Mouse (Mus musculus): ENCODE results near the gene Bbc3. TPM values are rescaled to one million over a fixed set of nuclear protein-coding genes. Genes with fewer than 3 reads are reported as not detected.

Bbc3 gene
- total and polyA plus RNA-seq, 3 experiments, result 9.0 to 209 (median 10.2) TPM

DNA sequence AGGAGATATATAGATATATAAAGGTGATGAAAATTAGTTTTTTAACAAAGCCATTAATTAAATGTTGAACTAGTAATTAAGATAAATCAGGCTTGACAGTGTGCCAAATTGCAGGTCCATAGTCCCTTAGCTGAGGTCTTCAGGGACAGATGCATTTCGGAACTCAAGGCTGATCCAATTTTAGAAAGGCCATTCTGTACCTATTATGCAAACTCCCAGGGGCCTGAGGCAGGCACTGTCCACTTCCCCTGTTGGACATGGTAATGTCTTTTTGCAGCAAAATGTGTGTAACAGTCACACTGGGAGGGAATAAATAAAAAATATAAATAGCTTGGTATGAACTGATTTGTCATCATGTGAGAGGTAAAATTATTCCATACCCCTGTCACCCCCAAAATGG, 37.1 kb upstream of the Bbc3 start:
- Histone ChIP-seq H3K4me1 (ENCODE audit: insufficient read depth, low read depth, low read length) (peaks cover 50% of the 10 kb centered on the region), H3K27me3 (ENCODE audit: insufficient read depth, low read length) (no peaks in the 10 kb centered on the region), H3K9me3 (replicated peaks) (no peaks in the 10 kb centered on the region), H3K4me3 (ENCODE audit: low read depth, low read length) (no peak overlapping the region), H3K36me3 (replicated peaks) (peaks cover 62% of the 10 kb centered on the region)
- no peak for TF ChIP-seq TAL1 (conservative IDR thresholded peaks at IDR 0.05; ENCODE audit: low read depth, low read length)
- no peak for TF ChIP-seq POLR2AphosphoS5 (IDR thresholded peaks at IDR 0.05; ENCODE audit: insufficient replicate concordance, low read depth, low read length)
- TF ChIP-seq GATA1 (IDR thresholded peaks at IDR 0.05; ENCODE audit: borderline replicate concordance, low read length), result no peak
- no peak for TF ChIP-seq CTCF (IDR thresholded peaks at IDR 0.05; ENCODE audit: low read depth, low read length)
- TF ChIP-seq GATA2 (IDR thresholded peaks at IDR 0.05; ENCODE audit: borderline replicate concordance, low read depth, low read length), result no peak
- DNase-seq (ENCODE audit: low spot score) (no peak), ATAC-seq (ENCODE audit: extremely low read depth, insufficient number of reproducible peaks, low FRiP score, poor library complexity, severe bottlenecking) (no peak)

DNA sequence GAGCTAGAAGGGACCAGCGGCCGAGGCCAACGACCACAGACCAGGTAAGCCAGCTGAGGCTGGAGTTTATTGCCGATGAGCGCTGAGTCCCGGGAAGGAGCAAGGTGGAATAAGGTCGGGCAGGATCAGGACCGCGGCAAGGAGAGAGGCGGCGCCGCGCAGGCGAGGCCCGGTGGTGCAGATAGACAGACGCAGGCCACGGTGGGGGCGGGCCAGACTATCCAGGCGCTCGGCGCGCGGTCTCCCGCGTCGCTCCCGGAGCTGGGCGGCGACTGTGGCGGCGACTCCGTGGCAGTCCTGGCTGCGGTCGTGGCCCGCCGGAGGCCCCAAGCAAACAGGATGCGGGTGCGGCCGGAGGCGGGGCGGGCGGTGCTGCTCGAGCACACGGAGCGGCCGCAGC, 35.5 kb upstream of the Bbc3 start:
- Histone ChIP-seq H3K36me3 (replicated peaks) (peaks cover 75% of the 10 kb centered on the region), H3K27me3 (ENCODE audit: insufficient read depth, low read length) (no peaks in the 10 kb centered on the region), H3K4me1 (ENCODE audit: insufficient read depth, low read depth, low read length) (peaks cover 66% of the 10 kb centered on the region), H3K4me3 (ENCODE audit: low read depth, low read length) (peak overlapping the region; percentile 83), H3K9me3 (replicated peaks) (no peaks in the 10 kb centered on the region)
- ATAC-seq (ENCODE audit: extremely low read depth, insufficient number of reproducible peaks, low FRiP score, poor library complexity, severe bottlenecking) (no peak), DNase-seq (ENCODE audit: low spot score) (peak; percentile 72)
- TF ChIP-seq POLR2AphosphoS5 (IDR thresholded peaks at IDR 0.05; ENCODE audit: insufficient replicate concordance, low read depth, low read length), result no peak
- TF ChIP-seq GATA2 (IDR thresholded peaks at IDR 0.05; ENCODE audit: borderline replicate concordance, low read depth, low read length), result no peak
- TF ChIP-seq TAL1 (conservative IDR thresholded peaks at IDR 0.05; ENCODE audit: low read depth, low read length), result no peak
- TF ChIP-seq GATA1 (IDR thresholded peaks at IDR 0.05; ENCODE audit: borderline replicate concordance, low read length), result no peak
- TF ChIP-seq CTCF (IDR thresholded peaks at IDR 0.05; ENCODE audit: low read depth, low read length), result no peak

DNA sequence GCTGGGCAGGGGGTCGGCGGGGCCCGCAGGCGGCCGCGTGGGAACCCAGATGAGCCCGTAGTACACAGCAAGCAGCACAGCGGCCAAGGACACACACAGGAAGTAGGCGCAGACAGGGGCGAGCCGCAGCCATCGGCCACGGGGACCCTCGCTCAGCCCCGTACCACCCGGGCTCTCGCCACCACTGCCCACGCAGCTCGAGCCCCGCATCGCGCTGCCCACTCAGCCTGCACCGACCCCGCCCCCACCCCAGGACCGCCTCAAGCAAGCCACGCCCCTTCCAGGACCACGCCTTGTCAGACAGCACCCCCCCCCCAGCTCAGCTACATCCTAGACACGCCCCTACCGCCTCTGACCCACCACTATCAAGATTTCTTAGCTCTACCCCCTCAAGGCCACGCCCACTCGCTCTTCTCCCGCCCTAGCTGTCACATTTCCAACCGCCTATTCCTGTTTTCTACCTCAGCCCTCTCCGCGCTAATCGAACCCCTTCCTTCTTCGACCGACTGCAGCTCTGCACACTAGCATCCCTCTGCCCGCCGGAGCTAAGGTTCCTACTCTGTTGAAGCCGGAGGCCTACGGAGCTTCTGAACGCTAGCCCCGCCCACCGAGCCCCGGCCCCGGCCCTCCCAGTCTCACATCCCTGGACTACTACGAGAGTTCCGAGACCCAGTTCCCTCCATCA, 35.0 kb upstream of the Bbc3 start, which contains the start of gene Inafm1:
TSS of gene Inafm1 (minus strand) at position 537 of the 685 bp plus-strand sequence.
- no peak for TF ChIP-seq GATA1 (IDR thresholded peaks at IDR 0.05; ENCODE audit: borderline replicate concordance, low read length)
- no peak for TF ChIP-seq TAL1 (conservative IDR thresholded peaks at IDR 0.05; ENCODE audit: low read depth, low read length)
- TF ChIP-seq POLR2AphosphoS5 (IDR thresholded peaks at IDR 0.05; ENCODE audit: insufficient replicate concordance, low read depth, low read length), result no peak
- TF ChIP-seq CTCF (IDR thresholded peaks at IDR 0.05; ENCODE audit: low read depth, low read length), result no peak
- no peak for TF ChIP-seq GATA2 (IDR thresholded peaks at IDR 0.05; ENCODE audit: borderline replicate concordance, low read depth, low read length)
- Histone ChIP-seq H3K4me1 (ENCODE audit: insufficient read depth, low read depth, low read length) (peaks cover 71% of the 10 kb centered on the region), H3K36me3 (replicated peaks) (peaks cover 77% of the 10 kb centered on the region), H3K4me3 (ENCODE audit: low read depth, low read length) (peak within 1 kb of the TSS; percentile 83), H3K9me3 (replicated peaks) (no peaks in the 10 kb centered on the region), H3K27me3 (ENCODE audit: insufficient read depth, low read length) (no peaks in the 10 kb centered on the region)
- peak; percentile 86 for DNase-seq (ENCODE audit: low spot score)
- ATAC-seq (ENCODE audit: extremely low read depth, insufficient number of reproducible peaks, low FRiP score, poor library complexity, severe bottlenecking), result peak; percentile 62

DNA sequence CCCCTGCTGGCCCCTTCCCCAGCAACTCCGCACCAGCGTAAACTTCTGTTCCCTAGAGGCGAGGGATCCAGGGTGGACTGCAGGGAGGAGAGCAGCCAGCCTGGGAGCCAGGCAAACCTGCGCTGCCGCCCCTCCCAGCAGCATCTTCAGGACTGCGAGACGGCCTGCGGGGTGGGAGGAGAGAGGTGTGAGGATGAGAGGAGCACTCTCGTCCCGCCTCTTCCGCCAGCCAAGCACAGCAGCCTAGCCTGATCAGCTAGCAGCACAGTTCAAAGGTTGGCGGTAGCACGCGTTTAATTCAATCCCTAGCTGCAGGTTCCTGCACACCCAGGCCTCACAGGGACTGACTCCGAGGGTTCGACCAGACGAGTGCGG, 34.4 kb upstream of the Bbc3 start:
- H3K36me3 ChIP-seq (replicated peaks), result peaks cover 77% of the 10 kb centered on the region
- peak; percentile 69 for DNase-seq (ENCODE audit: low spot score)

DNA sequence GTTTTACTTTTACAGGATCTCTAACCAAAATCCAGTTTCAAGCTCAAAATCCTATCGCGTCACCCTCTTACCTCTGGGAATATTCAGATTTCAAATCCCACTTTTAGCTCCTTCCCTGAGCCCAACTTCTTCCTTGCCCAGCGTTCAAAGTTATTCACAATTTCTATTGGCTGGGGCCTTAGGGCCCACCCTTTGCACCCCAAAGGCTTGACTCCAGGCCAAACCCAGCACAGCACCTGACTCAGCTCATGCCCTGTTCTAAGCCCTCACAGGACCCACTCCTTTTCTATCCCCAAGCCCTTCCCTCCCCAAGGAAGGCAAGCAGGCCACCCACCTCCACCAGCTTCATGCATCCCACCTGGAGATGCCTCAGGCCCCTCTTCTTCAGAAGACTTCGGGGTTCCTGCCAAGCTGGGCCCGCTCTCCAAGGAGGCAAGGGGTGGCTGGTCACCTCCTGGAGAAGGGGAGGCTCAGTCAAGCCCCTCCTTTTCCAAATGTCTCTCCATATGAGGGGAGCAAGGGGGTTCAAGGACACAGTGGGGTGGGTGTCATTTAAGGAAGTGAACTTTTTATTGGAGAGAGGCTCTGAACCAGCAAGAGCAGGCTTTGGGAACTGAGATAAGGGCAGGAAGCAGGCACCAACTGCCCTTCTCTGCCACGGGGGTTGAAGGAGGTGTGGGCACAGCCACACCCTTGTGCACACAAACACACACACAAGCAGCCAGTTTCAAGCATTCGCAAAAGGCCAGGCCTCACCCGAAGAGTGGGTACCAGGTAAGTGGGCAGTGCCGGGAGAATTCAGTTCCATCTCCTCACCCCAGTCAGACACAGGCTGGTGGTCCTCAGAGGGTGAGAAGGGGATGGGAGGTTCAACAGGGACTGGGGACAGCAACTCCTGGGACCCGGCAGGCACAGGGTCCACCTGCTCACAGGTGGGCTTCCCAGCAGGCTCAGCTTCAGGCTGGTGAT, 33.0 kb upstream of the Bbc3 start:
- TF ChIP-seq GATA2 (IDR thresholded peaks at IDR 0.05; ENCODE audit: borderline replicate concordance, low read depth, low read length), result no peak
- TF ChIP-seq GATA1 (IDR thresholded peaks at IDR 0.05; ENCODE audit: borderline replicate concordance, low read length), result no peak
- TF ChIP-seq CTCF (IDR thresholded peaks at IDR 0.05; ENCODE audit: low read depth, low read length), result no peak
- no peak for TF ChIP-seq POLR2AphosphoS5 (IDR thresholded peaks at IDR 0.05; ENCODE audit: insufficient replicate concordance, low read depth, low read length)
- TF ChIP-seq TAL1 (conservative IDR thresholded peaks at IDR 0.05; ENCODE audit: low read depth, low read length), result no peak; the same call in 1 of the 2 replicates
- peak; percentile 62 for ATAC-seq (ENCODE audit: extremely low read depth, insufficient number of reproducible peaks, low FRiP score, poor library complexity, severe bottlenecking)
- DNase-seq (ENCODE audit: low spot score), result peak; percentile 63
- H3K4me1 ChIP-seq (ENCODE audit: insufficient read depth, low read depth, low read length), result peaks cover 76% of the 10 kb centered on the region
- no peaks in the 10 kb centered on the region for H3K9me3 ChIP-seq (replicated peaks)
- no peaks in the 10 kb centered on the region for H3K27me3 ChIP-seq (ENCODE audit: insufficient read depth, low read length)
- H3K36me3 ChIP-seq (replicated peaks), result peaks cover 82% of the 10 kb centered on the region
- peak overlapping the region; percentile 83 for H3K4me3 ChIP-seq (ENCODE audit: low read depth, low read length)

More for the DNA sequence above, 34.4 kb upstream of the Bbc3 start:
- peak; percentile 38 for ATAC-seq (ENCODE audit: extremely low read depth, insufficient number of reproducible peaks, low FRiP score, poor library complexity, severe bottlenecking)
- TF ChIP-seq GATA1 (IDR thresholded peaks at IDR 0.05; ENCODE audit: borderline replicate concordance, low read length) (no peak), TAL1 (conservative IDR thresholded peaks at IDR 0.05; ENCODE audit: low read depth, low read length) (no peak), GATA2 (IDR thresholded peaks at IDR 0.05; ENCODE audit: borderline replicate concordance, low read depth, low read length) (no peak), CTCF (IDR thresholded peaks at IDR 0.05; ENCODE audit: low read depth, low read length) (no peak), POLR2AphosphoS5 (IDR thresholded peaks at IDR 0.05; ENCODE audit: insufficient replicate concordance, low read depth, low read length) (no peak)
- H3K27me3 ChIP-seq (ENCODE audit: insufficient read depth, low read length), result no peaks in the 10 kb centered on the region
- peaks cover 75% of the 10 kb centered on the region for H3K4me1 ChIP-seq (ENCODE audit: insufficient read depth, low read depth, low read length)
- peak overlapping the region; percentile 83 for H3K4me3 ChIP-seq (ENCODE audit: low read depth, low read length)
- H3K9me3 ChIP-seq (replicated peaks), result no peaks in the 10 kb centered on the region

DNA sequence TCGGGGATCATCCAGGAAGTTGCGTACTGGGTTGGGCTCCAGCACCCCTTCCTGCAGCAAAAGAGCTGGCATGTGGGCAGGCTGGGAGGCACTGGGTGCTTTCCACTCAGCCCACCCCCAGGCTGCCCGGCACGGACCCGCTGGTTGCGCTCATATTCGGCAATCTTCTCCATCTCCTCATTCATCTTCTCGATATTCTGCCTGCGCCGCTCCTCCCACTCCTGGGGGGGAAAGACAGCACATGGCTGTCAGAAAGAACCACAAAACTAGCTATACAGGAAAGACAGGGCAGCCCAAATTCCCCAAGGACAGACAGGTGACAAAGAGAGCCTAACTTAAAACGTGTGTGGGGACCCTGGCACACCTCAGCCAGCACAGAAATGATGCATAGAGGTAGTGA, 27.5 kb upstream of the Bbc3 start:
- ATAC-seq (ENCODE audit: extremely low read depth, insufficient number of reproducible peaks, low FRiP score, poor library complexity, severe bottlenecking), result no peak
- H3K36me3 ChIP-seq (replicated peaks), result peaks cover 89% of the 10 kb centered on the region
- H3K4me3 ChIP-seq (ENCODE audit: low read depth, low read length), result no peak overlapping the region
- no peaks in the 10 kb centered on the region for H3K27me3 ChIP-seq (ENCODE audit: insufficient read depth, low read length)
- H3K4me1 ChIP-seq (ENCODE audit: insufficient read depth, low read depth, low read length), result peaks cover 54% of the 10 kb centered on the region
- no peaks in the 10 kb centered on the region for H3K9me3 ChIP-seq (replicated peaks)
- no peak for TF ChIP-seq CTCF (IDR thresholded peaks at IDR 0.05; ENCODE audit: low read depth, low read length)
- TF ChIP-seq POLR2AphosphoS5 (IDR thresholded peaks at IDR 0.05; ENCODE audit: insufficient replicate concordance, low read depth, low read length), result no peak
- no peak for TF ChIP-seq TAL1 (conservative IDR thresholded peaks at IDR 0.05; ENCODE audit: low read depth, low read length)
- no peak for TF ChIP-seq GATA1 (IDR thresholded peaks at IDR 0.05; ENCODE audit: borderline replicate concordance, low read length)
- TF ChIP-seq GATA2 (IDR thresholded peaks at IDR 0.05; ENCODE audit: borderline replicate concordance, low read depth, low read length), result no peak
- no peak for DNase-seq (ENCODE audit: low spot score)

Data from G1E (cell line).